Mouse (Mus musculus): ENCODE measurements around the gene Tagap. TPM values are rescaled to one million over a fixed set of nuclear protein-coding genes. Genes with fewer than 3 reads are reported as not detected.

Gene Tagap
- polyA plus RNA-seq (2015; fragmentation: Illumina TruSeq; extraction: RNeasy Lipid Tissue Mini Kit (QIAGEN cat#74804); ENCODE audit: insufficient read depth, low read depth, low replicate concordance): 1.0 TPM

GRCm38 (mm10) chr17:7925413-7926160, at the start of gene Tagap:
Tagap (plus strand) TSS chr17:7926000.

GRCm38 (mm10) chr17:7945117-7946052, 19.6 kb downstream of the Tagap start, which contains the start of gene Rsph3a:
Rsph3a (plus strand) TSS chr17:7945614.

Other genes with a start within 250 kb of the Tagap start
- gene Fndc1, start 98.7 kb upstream of the Tagap start, polyA plus RNA-seq (2015; fragmentation: Illumina TruSeq; extraction: RNeasy Lipid Tissue Mini Kit (QIAGEN cat#74804); ENCODE audit: insufficient read depth, low read depth, low replicate concordance): 14.3 TPM
- gene Rsph3a, start 19.6 kb downstream of the Tagap start, polyA plus RNA-seq (2015; fragmentation: Illumina TruSeq; extraction: RNeasy Lipid Tissue Mini Kit (QIAGEN cat#74804); ENCODE audit: insufficient read depth, low read depth, low replicate concordance): 13.2 TPM
- gene Gm49673, start 221.8 kb downstream of the Tagap start, polyA plus RNA-seq (2015; fragmentation: Illumina TruSeq; extraction: RNeasy Lipid Tissue Mini Kit (QIAGEN cat#74804); ENCODE audit: insufficient read depth, low read depth, low replicate concordance): not detected
- gene Rnaset2a, start 222.1 kb downstream of the Tagap start, polyA plus RNA-seq (2015; fragmentation: Illumina TruSeq; extraction: RNeasy Lipid Tissue Mini Kit (QIAGEN cat#74804); ENCODE audit: insufficient read depth, low read depth, low replicate concordance): 9.3 TPM
- 4.9 TPM for gene Fgfr1op, start 239.5 kb downstream of the Tagap start, polyA plus RNA-seq (2015; fragmentation: Illumina TruSeq; extraction: RNeasy Lipid Tissue Mini Kit (QIAGEN cat#74804); ENCODE audit: insufficient read depth, low read depth, low replicate concordance)